Mouse (Mus musculus): ENCODE data around the gene Tmem54. TPM values are rescaled to one million over a fixed set of nuclear protein-coding genes. Genes with fewer than 3 reads are reported as not detected.
A peak's percentile ranks its signal among the peaks of the same experiment; 100 is the strongest.

The Tmem54 gene
- polyA plus RNA-seq, 1 experiment from 2014 or later: 44.2 TPM

- H3K9ac ChIP-seq (ENCODE audit: low read length): 0 out of 2 replicates have a peak overlapping the region, but pooled peaks have one; percentile 34
- no peaks in the 10 kb centered on the region for H3K9me3 ChIP-seq (replicated peaks; ENCODE audit: control insufficient read depth, low read length)
- 12% methylated on average over 15 of the region's 15 CpGs for WGBS
- H3K4me1 ChIP-seq (ENCODE audit: control insufficient read depth, insufficient read depth, low read length): peaks cover 22% of the 10 kb centered on the region; the same call in 1 of the 2 replicates
- H3K27ac ChIP-seq (ENCODE audit: low read length): no peak overlapping the region
- peaks cover 5% of the 10 kb centered on the region for H3K27me3 ChIP-seq (ENCODE audit: control insufficient read depth, insufficient read depth, low read length)
- peak overlapping the region; percentile 34; the same call in 1 of the 2 replicates for H3K4me2 ChIP-seq (ENCODE audit: low read depth, low read length)
- no peaks in the 10 kb centered on the region for H3K36me3 ChIP-seq (ENCODE audit: control insufficient read depth, insufficient read depth, low read length)
- ATAC-seq (ENCODE audit: insufficient read depth, low FRiP score): no peak
- H3K4me3 ChIP-seq (replicated peaks; ENCODE audit: low read length): no peak overlapping the region
Observed at GRCm38 (mm10) chr4:129134799-129135585, 29.6 kb downstream of the Tmem54 start.

- Histone ChIP-seq H3K36me3 (ENCODE audit: control insufficient read depth, insufficient read depth, low read length) (no peaks in the 10 kb centered on the region), H3K4me3 (replicated peaks; ENCODE audit: low read length) (no peak overlapping the region), H3K9ac (ENCODE audit: low read length) (no peak overlapping the region), H3K4me2 (ENCODE audit: low read depth, low read length) (no peak overlapping the region), H3K4me1 (ENCODE audit: control insufficient read depth, insufficient read depth, low read length) (peaks cover 16% of the 10 kb centered on the region; the same call in 1 of the 2 replicates), H3K9me3 (replicated peaks; ENCODE audit: control insufficient read depth, low read length) (no peaks in the 10 kb centered on the region), H3K27me3 (ENCODE audit: control insufficient read depth, insufficient read depth, low read length) (peaks cover 5% of the 10 kb centered on the region), H3K27ac (ENCODE audit: low read length) (no peak overlapping the region)
- WGBS: 66% methylated on average over 2 of the region's 2 CpGs
- ATAC-seq (ENCODE audit: insufficient read depth, low FRiP score): no peak
Observed at GRCm38 (mm10) chr4:129135637-129136036, 30.3 kb downstream of the Tmem54 start.

- WGBS: 39% methylated on average over 9 of the region's 9 CpGs
- H3K36me3 ChIP-seq (ENCODE audit: control insufficient read depth, insufficient read depth, low read length): no peaks in the 10 kb centered on the region
- peak overlapping the region; percentile 54 for H3K4me3 ChIP-seq (replicated peaks; ENCODE audit: low read length)
- peak overlapping the region; percentile 94 for H3K4me2 ChIP-seq (ENCODE audit: low read depth, low read length)
- H3K27me3 ChIP-seq (ENCODE audit: control insufficient read depth, insufficient read depth, low read length): peaks cover 5% of the 10 kb centered on the region
- H3K4me1 ChIP-seq (ENCODE audit: control insufficient read depth, insufficient read depth, low read length): 0 out of 2 replicates have a peak, but pooled peaks cover 14% of the 10 kb centered on the region
- ATAC-seq (ENCODE audit: insufficient read depth, low FRiP score): no peak
- H3K9me3 ChIP-seq (replicated peaks; ENCODE audit: control insufficient read depth, low read length): no peaks in the 10 kb centered on the region
- no peak overlapping the region for H3K27ac ChIP-seq (ENCODE audit: low read length)
- peak overlapping the region; percentile 75 for H3K9ac ChIP-seq (ENCODE audit: low read length)
Observed at GRCm38 (mm10) chr4:129136189-129136578, 30.8 kb downstream of the Tmem54 start.

GRCm38 (mm10) chr4:129136579-129137391 is 31.4 kb downstream of the Tmem54 start, which contains the start of gene Fndc5:
Gene Fndc5, plus strand, starts transcription at chr4:129136999.
- peak within 1 kb of the TSS; percentile 75 for H3K9ac ChIP-seq (ENCODE audit: low read length)
- H3K9me3 ChIP-seq (replicated peaks; ENCODE audit: control insufficient read depth, low read length): no peaks in the 10 kb centered on the region
- no peaks in the 10 kb centered on the region for H3K36me3 ChIP-seq (ENCODE audit: control insufficient read depth, insufficient read depth, low read length)
- peaks cover 18% of the 10 kb centered on the region for H3K4me1 ChIP-seq (ENCODE audit: control insufficient read depth, insufficient read depth, low read length)
- no peak within 1 kb of the TSS for H3K27ac ChIP-seq (ENCODE audit: low read length)
- peak within 1 kb of the TSS; percentile 54 for H3K4me3 ChIP-seq (replicated peaks; ENCODE audit: low read length)
- ATAC-seq (ENCODE audit: insufficient read depth, low FRiP score): peak; percentile 15; the same call in 1 of the 2 replicates
- H3K27me3 ChIP-seq (ENCODE audit: control insufficient read depth, insufficient read depth, low read length): peaks cover 5% of the 10 kb centered on the region
- 3% methylated on average over 24 of the region's 80 CpGs for WGBS
- peak within 1 kb of the TSS; percentile 94 for H3K4me2 ChIP-seq (ENCODE audit: low read depth, low read length)

GRCm38 (mm10) chr4:129137392-129138321 is 32.3 kb downstream of the Tmem54 start:
- no peaks in the 10 kb centered on the region for H3K9me3 ChIP-seq (replicated peaks; ENCODE audit: control insufficient read depth, low read length)
- H3K27ac ChIP-seq (ENCODE audit: low read length): no peak overlapping the region
- H3K4me2 ChIP-seq (ENCODE audit: low read depth, low read length): peak overlapping the region; percentile 94
- H3K9ac ChIP-seq (ENCODE audit: low read length): peak overlapping the region; percentile 75; the same call in 1 of the 2 replicates
- peaks cover 5% of the 10 kb centered on the region for H3K27me3 ChIP-seq (ENCODE audit: control insufficient read depth, insufficient read depth, low read length)
- ATAC-seq (ENCODE audit: insufficient read depth, low FRiP score): no peak
- WGBS: 60% methylated on average over 14 of the region's 14 CpGs
- H3K36me3 ChIP-seq (ENCODE audit: control insufficient read depth, insufficient read depth, low read length): no peaks in the 10 kb centered on the region
- peaks cover 22% of the 10 kb centered on the region for H3K4me1 ChIP-seq (ENCODE audit: control insufficient read depth, insufficient read depth, low read length)
- peak overlapping the region; percentile 54 for H3K4me3 ChIP-seq (replicated peaks; ENCODE audit: low read length)

- WGBS: 82% methylated on average over 5 of the region's 5 CpGs
- Histone ChIP-seq H3K4me2 (ENCODE audit: low read depth, low read length) (no peak overlapping the region), H3K36me3 (ENCODE audit: control insufficient read depth, insufficient read depth, low read length) (no peaks in the 10 kb centered on the region), H3K9ac (ENCODE audit: low read length) (no peak overlapping the region), H3K9me3 (replicated peaks; ENCODE audit: control insufficient read depth, low read length) (no peaks in the 10 kb centered on the region), H3K4me3 (replicated peaks; ENCODE audit: low read length) (no peak overlapping the region), H3K27me3 (ENCODE audit: control insufficient read depth, insufficient read depth, low read length) (peaks cover 5% of the 10 kb centered on the region), H3K27ac (ENCODE audit: low read length) (no peak overlapping the region), H3K4me1 (ENCODE audit: control insufficient read depth, insufficient read depth, low read length) (peaks cover 24% of the 10 kb centered on the region)
- ATAC-seq (ENCODE audit: insufficient read depth, low FRiP score): no peak
Observed at GRCm38 (mm10) chr4:129139642-129140041, 34.3 kb downstream of the Tmem54 start.

- no peak for ATAC-seq (ENCODE audit: insufficient read depth, low FRiP score)
- peaks cover 1% of the 10 kb centered on the region for H3K27me3 ChIP-seq (ENCODE audit: control insufficient read depth, insufficient read depth, low read length)
- H3K4me2 ChIP-seq (ENCODE audit: low read depth, low read length): no peak overlapping the region
- no peak overlapping the region for H3K9ac ChIP-seq (ENCODE audit: low read length)
- H3K4me3 ChIP-seq (replicated peaks; ENCODE audit: low read length): no peak overlapping the region
- WGBS: 78% methylated on average over 4 of the region's 4 CpGs
- no peaks in the 10 kb centered on the region for H3K36me3 ChIP-seq (ENCODE audit: control insufficient read depth, insufficient read depth, low read length)
- no peak overlapping the region for H3K27ac ChIP-seq (ENCODE audit: low read length)
- H3K4me1 ChIP-seq (ENCODE audit: control insufficient read depth, insufficient read depth, low read length): peaks cover 25% of the 10 kb centered on the region
- H3K9me3 ChIP-seq (replicated peaks; ENCODE audit: control insufficient read depth, low read length): no peaks in the 10 kb centered on the region
Observed at GRCm38 (mm10) chr4:129140808-129141207, 35.5 kb downstream of the Tmem54 start.

GRCm38 (mm10) chr4:129141560-129142438 is 36.5 kb downstream of the Tmem54 start:
- no peaks in the 10 kb centered on the region; the same call in 1 of the 2 replicates for H3K27me3 ChIP-seq (ENCODE audit: control insufficient read depth, insufficient read depth, low read length)
- no peaks in the 10 kb centered on the region for H3K36me3 ChIP-seq (ENCODE audit: control insufficient read depth, insufficient read depth, low read length)
- H3K27ac ChIP-seq (ENCODE audit: low read length): no peak overlapping the region
- no peak overlapping the region for H3K9ac ChIP-seq (ENCODE audit: low read length)
- no peak overlapping the region for H3K4me3 ChIP-seq (replicated peaks; ENCODE audit: low read length)
- H3K9me3 ChIP-seq (replicated peaks; ENCODE audit: control insufficient read depth, low read length): no peaks in the 10 kb centered on the region
- 66% methylated on average over 17 of the region's 17 CpGs for WGBS
- H3K4me1 ChIP-seq (ENCODE audit: control insufficient read depth, insufficient read depth, low read length): peaks cover 25% of the 10 kb centered on the region
- no peak overlapping the region for H3K4me2 ChIP-seq (ENCODE audit: low read depth, low read length)
- 0 out of 2 replicates have a peak, but pooled peaks have one; percentile 32 for ATAC-seq (ENCODE audit: insufficient read depth, low FRiP score)
